Mouse (Mus musculus) lung, postnatal 0 days (tissue): ENCODE results near the gene Cyp2d40.

Source experiments
- CTCF ChIP-seq: IDR thresholded peaks from 2 replicates; pipeline ENCODE4 v1.5.1; 2016; ENCODE audit warnings: antibody characterized with exemption, mild to moderate bottlenecking
- EP300 ChIP-seq: IDR thresholded peaks from 2 replicates; pipeline ENCODE4 v1.6.1; 2016; ENCODE audit warnings: antibody characterized with exemption, mild to moderate bottlenecking, control low read depth

GRCm38 (mm10) chr15:82809511-82809910 lies 45.5 kb upstream of the Cyp2d40 start:
- no peak for TF ChIP-seq EP300
- no peak for TF ChIP-seq CTCF
